Mouse (Mus musculus): ENCODE results near the gene Corin.

The Corin gene

GRCm38 (mm10) chr5:72435085-72435484 lies 69.2 kb downstream of the Corin start:
- DNase-seq, result no peak

GRCm38 (mm10) chr5:72431856-72432255 lies 72.4 kb downstream of the Corin start:
- DNase-seq, result no peak

- no peak for DNase-seq
Observed at GRCm38 (mm10) chr5:72427556-72427955, 76.7 kb downstream of the Corin start.

GRCm38 (mm10) chr5:72425342-72426010 lies 78.8 kb downstream of the Corin start:
- DNase-seq, result no peak

GRCm38 (mm10) chr5:72411874-72412329 lies 92.4 kb downstream of the Corin start:
- no peak for DNase-seq

GRCm38 (mm10) chr5:72410841-72411240 lies 93.4 kb downstream of the Corin start:
- no peak for DNase-seq

- DNase-seq, result no peak
Observed at GRCm38 (mm10) chr5:72403376-72403775, 100.9 kb downstream of the Corin start.

GRCm38 (mm10) chr5:72402913-72403312 lies 101.4 kb downstream of the Corin start:
- DNase-seq, result no peak

GRCm38 (mm10) chr5:72401778-72402177 lies 102.5 kb downstream of the Corin start:
- no peak for DNase-seq

GRCm38 (mm10) chr5:72401251-72401650 lies 103.0 kb downstream of the Corin start:
- no peak for DNase-seq

GRCm38 (mm10) chr5:72382148-72382547 lies 122.1 kb downstream of the Corin start:
- no peak for DNase-seq

GRCm38 (mm10) chr5:72380616-72381015 lies 123.7 kb downstream of the Corin start:
- DNase-seq, result no peak

- DNase-seq, result no peak
Observed at GRCm38 (mm10) chr5:72368004-72368403, 136.3 kb downstream of the Corin start.

- no peak for DNase-seq
Observed at GRCm38 (mm10) chr5:72365801-72366200, 138.5 kb downstream of the Corin start.

- no peak for DNase-seq
Observed at GRCm38 (mm10) chr5:72363838-72364237, 140.4 kb downstream of the Corin start.

GRCm38 (mm10) chr5:72353746-72354145 lies 150.5 kb downstream of the Corin start:
- no peak for DNase-seq

GRCm38 (mm10) chr5:72350081-72350758 lies 154.1 kb downstream of the Corin start:
- peak; percentile 11 to 23 for DNase-seq

- no peak for DNase-seq
Observed at GRCm38 (mm10) chr5:72348591-72348990, 155.7 kb downstream of the Corin start.

GRCm38 (mm10) chr5:72335873-72336272 lies 168.4 kb downstream of the Corin start:
- DNase-seq, result no peak

GRCm38 (mm10) chr5:72332901-72333300 lies 171.4 kb downstream of the Corin start:
- DNase-seq, result no peak

- no peak for DNase-seq
Observed at GRCm38 (mm10) chr5:72331217-72331616, 173.1 kb downstream of the Corin start.

- no peak for DNase-seq
Observed at GRCm38 (mm10) chr5:72330648-72331047, 173.6 kb downstream of the Corin start.

GRCm38 (mm10) chr5:72329453-72329852 lies 174.8 kb downstream of the Corin start:
- no peak for DNase-seq

- DNase-seq, result no peak
Observed at GRCm38 (mm10) chr5:72315282-72315681, 189.0 kb downstream of the Corin start.
